Mouse (Mus musculus) CH12F3 (cell line): ENCODE measurements around the gene 9430015G10Rik.

ENCODE experiments used
- in situ Hi-C: fragments of 300-500 bp; cut with MboI; formaldehyde crosslinking; loops from 2 replicates; pipeline ENCODE4 v1.14.3; 2020; ENCODE audit warnings: low sequenced_read_pairs

The 9430015G10Rik gene

GRCm38 (mm10) chr4:156109570-156110331 lies at the start of gene 9430015G10Rik:
9430015G10Rik (plus strand) TSS chr4:156109982.
- in situ Hi-C loops = loop anchor here (10.0 kb wide), 1 partner anchor 75 kb away; no protein-coding TSS in a partner anchor

- in situ Hi-C loops = no loop called here
Measured at GRCm38 (mm10) chr4:156063861-156064509, 45.8 kb upstream of the 9430015G10Rik start.

- in situ Hi-C loops = no loop called here
Measured at GRCm38 (mm10) chr4:156064510-156064897, 45.3 kb upstream of the 9430015G10Rik start.

- in situ Hi-C loops = no loop called here
Measured at GRCm38 (mm10) chr4:156065156-156065894, 44.5 kb upstream of the 9430015G10Rik start.

- in situ Hi-C loops = no loop called here
Measured at GRCm38 (mm10) chr4:156067256-156067949, 42.4 kb upstream of the 9430015G10Rik start.

- in situ Hi-C loops = no loop called here
Measured at GRCm38 (mm10) chr4:156069701-156070100, 40.1 kb upstream of the 9430015G10Rik start.

GRCm38 (mm10) chr4:156070276-156070675 lies 39.5 kb upstream of the 9430015G10Rik start:
- in situ Hi-C loops = no loop called here

GRCm38 (mm10) chr4:156070716-156071115 lies 39.1 kb upstream of the 9430015G10Rik start:
- in situ Hi-C loops = no loop called here

GRCm38 (mm10) chr4:156076911-156077382 lies 32.8 kb upstream of the 9430015G10Rik start:
- in situ Hi-C loops = no loop called here

- in situ Hi-C loops = no loop called here
Measured at GRCm38 (mm10) chr4:156077499-156078301, 32.1 kb upstream of the 9430015G10Rik start.

GRCm38 (mm10) chr4:156082621-156083234 lies 27.1 kb upstream of the 9430015G10Rik start:
- in situ Hi-C loops = no loop called here

GRCm38 (mm10) chr4:156083348-156083747 lies 26.4 kb upstream of the 9430015G10Rik start:
- in situ Hi-C loops = no loop called here

GRCm38 (mm10) chr4:156084096-156084879 lies 25.5 kb upstream of the 9430015G10Rik start:
- in situ Hi-C loops = no loop called here

GRCm38 (mm10) chr4:156085256-156085655 lies 24.5 kb upstream of the 9430015G10Rik start:
- in situ Hi-C loops = no loop called here

- in situ Hi-C loops = no loop called here
Measured at GRCm38 (mm10) chr4:156087398-156088087, 22.2 kb upstream of the 9430015G10Rik start.

- in situ Hi-C loops = no loop called here
Measured at GRCm38 (mm10) chr4:156091236-156091635, 18.5 kb upstream of the 9430015G10Rik start.

GRCm38 (mm10) chr4:156092765-156093164 lies 17.0 kb upstream of the 9430015G10Rik start:
- in situ Hi-C loops = no loop called here

GRCm38 (mm10) chr4:156093758-156094157 lies 16.0 kb upstream of the 9430015G10Rik start:
- in situ Hi-C loops = no loop called here
